Mouse (Mus musculus) lung, postnatal 10 days (tissue): ENCODE data around the gene Dcaf17.
A peak's percentile ranks its signal among the peaks of the same experiment; 100 is the strongest.

Source experiments
- DNase-seq: peaks from one replicate; pipeline ENCODE4 v3.0.0; 2021

Gene Dcaf17

GRCm38 (mm10) chr2:71056115-71056835, 1.1 kb downstream of the Dcaf17 start:
- DNase-seq, result no peak

- no peak for DNase-seq
These were observed 16.5 kb downstream of the Dcaf17 start for GRCm38 (mm10) chr2:71071601-71072000.

- DNase-seq, result no peak
These were observed 18.2 kb downstream of the Dcaf17 start for GRCm38 (mm10) chr2:71073330-71073729.

GRCm38 (mm10) chr2:71073828-71074227, 18.7 kb downstream of the Dcaf17 start:
- no peak for DNase-seq

GRCm38 (mm10) chr2:71082416-71082815, 27.3 kb downstream of the Dcaf17 start:
- peak; percentile 18 for DNase-seq

GRCm38 (mm10) chr2:71083454-71084193, 28.5 kb downstream of the Dcaf17 start:
- no peak for DNase-seq

- DNase-seq, result no peak
These were observed 34.6 kb downstream of the Dcaf17 start for GRCm38 (mm10) chr2:71089766-71090165.

- DNase-seq, result peak; percentile 28
These were observed 35.7 kb downstream of the Dcaf17 start for GRCm38 (mm10) chr2:71090660-71091445.

GRCm38 (mm10) chr2:71096170-71096569, 41.0 kb downstream of the Dcaf17 start:
- DNase-seq, result no peak

- DNase-seq, result no peak
These were observed 47.6 kb downstream of the Dcaf17 start for GRCm38 (mm10) chr2:71102621-71103291.

GRCm38 (mm10) chr2:71103292-71103680, 48.2 kb downstream of the Dcaf17 start:
- DNase-seq, result no peak

- no peak for DNase-seq
These were observed 49.6 kb downstream of the Dcaf17 start for GRCm38 (mm10) chr2:71104696-71105095.

- no peak for DNase-seq
These were observed 50.5 kb downstream of the Dcaf17 start for GRCm38 (mm10) chr2:71105469-71106215.

GRCm38 (mm10) chr2:71107225-71107624, 52.1 kb downstream of the Dcaf17 start:
- DNase-seq, result no peak

- no peak for DNase-seq
These were observed 53.4 kb downstream of the Dcaf17 start for GRCm38 (mm10) chr2:71108541-71108940.

GRCm38 (mm10) chr2:71113489-71114171, 58.5 kb downstream of the Dcaf17 start:
- DNase-seq, result no peak

- no peak for DNase-seq
These were observed 61.0 kb downstream of the Dcaf17 start for GRCm38 (mm10) chr2:71116151-71116550.

- peak; percentile 70 for DNase-seq
These were observed 62.9 kb downstream of the Dcaf17 start, which contains the start of gene Cybrd1 for GRCm38 (mm10) chr2:71117797-71118708. TSS of gene Cybrd1 (plus strand) at chr2:71117923.

GRCm38 (mm10) chr2:71120844-71121243, 65.7 kb downstream of the Dcaf17 start:
- no peak for DNase-seq

- no peak for DNase-seq
These were observed 66.3 kb downstream of the Dcaf17 start for GRCm38 (mm10) chr2:71121406-71121805.
